Comparison of ENCODE assay signal across 8 mouse cellular contexts in genomic region chr11:72961072-72961980, GRCm38 (mm10). TPM values are rescaled to one million over a fixed set of nuclear protein-coding genes. Genes with fewer than 3 reads are reported as not detected.
DNase-seq lines count a peak whose midpoint lies in the region; ATAC-seq and TF ChIP-seq lines count a peak whose summit lies in the region.

Atp2a3 (plus strand) TSS chr11:72961169.

- no peak within 1 kb of the TSS for H3K9ac ChIP-seq in forebrain, embryonic 15.5 days (replicated peaks)
- no peak within 1 kb of the TSS for H3K9ac ChIP-seq in hindbrain, embryonic 15.5 days
- no peak within 1 kb of the TSS for H3K9ac ChIP-seq in neural tube, embryonic 15.5 days (replicated peaks)

- no peak for ATAC-seq in forebrain, embryonic 15.5 days (replicated peaks)
- no peak; the same call in 1 of the 2 replicates for ATAC-seq in hindbrain, embryonic 15.5 days (ENCODE audit: low FRiP score, low read depth)
- ATAC-seq in neural tube, embryonic 15.5 days (ENCODE audit: low FRiP score) = no peak

- no peak for TF ChIP-seq CTCF in left cerebral cortex, adult 2 months (IDR thresholded peaks at IDR 0.05)

- no peaks in the 10 kb centered on the region for H3K9me3 ChIP-seq in forebrain, embryonic 15.5 days
- no peaks in the 10 kb centered on the region for H3K9me3 ChIP-seq in hindbrain, embryonic 15.5 days
- no peaks in the 10 kb centered on the region for H3K9me3 ChIP-seq in neural tube, embryonic 15.5 days (replicated peaks)

- DNase-seq in left cerebral cortex, adult 2 months (ENCODE audit: extremely low spot score in 1 of 2, low spot score in 2 of 2) = no peak
- DNase-seq in left cerebral cortex, adult 8-10 months (ENCODE audit: low spot score in 2 of 2) = no peak
- peak; percentile 65 to 75 for DNase-seq in lung, adult 18-20 months
- DNase-seq in cerebellum, adult 9-11 months = no peak
- DNase-seq in frontal cortex, adult 2 months (ENCODE audit: extremely low spot score in 1 of 2, low spot score in 1 of 2) = no peak

- H3K4me1 ChIP-seq in forebrain, embryonic 15.5 days = peaks cover 11% of the 10 kb centered on the region
- H3K4me1 ChIP-seq in hindbrain, embryonic 15.5 days (replicated peaks) = peaks cover 9% of the 10 kb centered on the region
- H3K4me1 ChIP-seq in neural tube, embryonic 15.5 days = peaks cover 13% of the 10 kb centered on the region

- H3K36me3 ChIP-seq in forebrain, embryonic 15.5 days = no peaks in the 10 kb centered on the region
- H3K36me3 ChIP-seq in hindbrain, embryonic 15.5 days = no peaks in the 10 kb centered on the region
- H3K36me3 ChIP-seq in neural tube, embryonic 15.5 days = no peaks in the 10 kb centered on the region

- intact Hi-C loops in left cerebral cortex, adult 2 months (cut with DNase I) = no loop called here

- H3K4me2 ChIP-seq in forebrain, embryonic 15.5 days (replicated peaks) = peak within 1 kb of the TSS; percentile 40
- H3K4me2 ChIP-seq in hindbrain, embryonic 15.5 days = peak within 1 kb of the TSS; percentile 45
- H3K4me2 ChIP-seq in neural tube, embryonic 15.5 days = peak within 1 kb of the TSS; percentile 51

- H3K4me3 ChIP-seq in left cerebral cortex, adult 2 months = peak within 1 kb of the TSS; percentile 28
- peak within 1 kb of the TSS; percentile 28 for H3K4me3 ChIP-seq in forebrain, embryonic 15.5 days
- peak within 1 kb of the TSS; percentile 24 for H3K4me3 ChIP-seq in hindbrain, embryonic 15.5 days
- peak within 1 kb of the TSS; percentile 29 for H3K4me3 ChIP-seq in neural tube, embryonic 15.5 days (replicated peaks)

- peaks cover 36% of the 10 kb centered on the region for H3K27me3 ChIP-seq in forebrain, embryonic 15.5 days
- H3K27me3 ChIP-seq in hindbrain, embryonic 15.5 days = peaks cover 40% of the 10 kb centered on the region
- H3K27me3 ChIP-seq in neural tube, embryonic 15.5 days (replicated peaks) = peaks cover 46% of the 10 kb centered on the region

- no peak within 1 kb of the TSS for H3K27ac ChIP-seq in left cerebral cortex, adult 2 months
- no peak within 1 kb of the TSS for H3K27ac ChIP-seq in forebrain, embryonic 15.5 days (replicated peaks)
- H3K27ac ChIP-seq in hindbrain, embryonic 15.5 days (replicated peaks) = no peak within 1 kb of the TSS
- no peak within 1 kb of the TSS for H3K27ac ChIP-seq in neural tube, embryonic 15.5 days (replicated peaks)

- WGBS in forebrain, embryonic 15.5 days = 3% methylated on average over 70 of the region's 70 CpGs
- WGBS in hindbrain, embryonic 15.5 days = 4% methylated on average over 69 of the region's 70 CpGs
- 6% methylated on average over 70 of the region's 70 CpGs for WGBS in neural tube, embryonic 15.5 days

RNA-seq across cellular contexts. Expression of gene Atp2a3, which starts in this region (rescaled TPM):
- total RNA-seq in left cerebral cortex, adult 2 months (2021) = 1 to 10 TPM; 6.9 to 7.0 TPM
- 1 to 10 TPM; 6.5 to 8.0 (median 7.1) TPM for total RNA-seq in left cerebral cortex, adult 8-10 months (2022)
- polyA plus RNA-seq in forebrain, embryonic 15.5 days (2015; fragmentation: Nextera tagmentation; extraction: Ambion mirVana) = 0.67 and 0.70 TPM in 2 replicates
- polyA plus RNA-seq in hindbrain, embryonic 15.5 days (2015; fragmentation: Nextera tagmentation; extraction: Ambion mirVana) = 1.6 and 2.5 TPM in 2 replicates
- 0.75 and 12.6 TPM in 2 replicates for polyA plus RNA-seq in neural tube, embryonic 15.5 days (2015; fragmentation: Nextera tagmentation; extraction: Ambion mirVana)
- 4.9 and 5.9 TPM in 2 replicates for polyA plus RNA-seq in frontal cortex, adult 2 months (2012; rRNA removed)

Comparison
In these comparisons a context has a peak if more than half of its experiments do, and no peak if none do; other contexts are left out.
1. DNase-seq: peak in lung, adult 18-20 months (2 of 2); none in left cerebral cortex, adult 2 months (0 of 2), left cerebral cortex, adult 8-10 months (0 of 2), cerebellum, adult 9-11 months (single experiment) and frontal cortex, adult 2 months (0 of 2).
2. Peak in every context shown above with its lines, with median percentiles within 50 percentile points of each other: H3K4me3 ChIP-seq and H3K4me2 ChIP-seq.